Mouse (Mus musculus) hematopoietic stem cell, adult 5-6 weeks (primary cell): ENCODE data around the gene Gnao1. TPM values are rescaled to one million over a fixed set of nuclear protein-coding genes. Genes with fewer than 3 reads are reported as not detected.

Experiments used
- ATAC-seq, 2 experiments: fragments of 125-278 bp in 1 of 2; replicated peaks in 1 of 2; 2 replicates each; pipeline ENCODE4 v1.8.0; 2016 to 2017; ENCODE audit warnings: inconsistent platforms in 2 of 2, mild to moderate bottlenecking in 2 of 2, moderate number of reproducible peaks in 2 of 2, low read depth in 1 of 2, moderate TSS enrichment in 1 of 2; ENCODE audit not compliant: low FRiP score in 2 of 2, poor library complexity in 2 of 2, severe bottlenecking in 2 of 2, insufficient read depth in 1 of 2, low TSS enrichment in 1 of 2
- total RNA-seq: library from RNA; stranded (forward); fragments of 172-1452, 232-1000 nt; gene quantifications from 2 replicates; pipeline ENCODE4 v1.2.3, GENCODE M21; 2017

Gnao1 gene
- total RNA-seq, 1 experiment from 2014 or later, result not detected

GRCm38 (mm10) chr8:93881381-93881780 lies 71.6 kb downstream of the Gnao1 start:
- no peak for ATAC-seq

GRCm38 (mm10) chr8:93883241-93883640 lies 73.5 kb downstream of the Gnao1 start:
- no peak for ATAC-seq

- no peak for ATAC-seq
Observed at GRCm38 (mm10) chr8:93883771-93884170, 74.0 kb downstream of the Gnao1 start.

- ATAC-seq, result no peak
Observed at GRCm38 (mm10) chr8:93884316-93884715, 74.5 kb downstream of the Gnao1 start.

GRCm38 (mm10) chr8:93886181-93886580 lies 76.4 kb downstream of the Gnao1 start:
- no peak for ATAC-seq

- no peak for ATAC-seq
Observed at GRCm38 (mm10) chr8:93888150-93888676, 78.4 kb downstream of the Gnao1 start.

- no peak for ATAC-seq
Observed at GRCm38 (mm10) chr8:93888702-93889480, 79.1 kb downstream of the Gnao1 start.

- no peak for ATAC-seq
Observed at GRCm38 (mm10) chr8:93893556-93893955, 83.8 kb downstream of the Gnao1 start.

GRCm38 (mm10) chr8:93896841-93897551 lies 87.2 kb downstream of the Gnao1 start:
- ATAC-seq, result no peak

- ATAC-seq, result no peak
Observed at GRCm38 (mm10) chr8:93898570-93898969, 88.8 kb downstream of the Gnao1 start.

GRCm38 (mm10) chr8:93902040-93902439 lies 92.3 kb downstream of the Gnao1 start:
- ATAC-seq, result no peak

GRCm38 (mm10) chr8:93906961-93907360 lies 97.2 kb downstream of the Gnao1 start:
- no peak for ATAC-seq

- ATAC-seq, result no peak
Observed at GRCm38 (mm10) chr8:93907987-93908441, 98.2 kb downstream of the Gnao1 start.

GRCm38 (mm10) chr8:93908546-93908945 lies 98.8 kb downstream of the Gnao1 start:
- ATAC-seq, result no peak

- ATAC-seq, result no peak
Observed at GRCm38 (mm10) chr8:93911715-93912555, 102.2 kb downstream of the Gnao1 start.

- no peak for ATAC-seq
Observed at GRCm38 (mm10) chr8:93917859-93918421, 108.2 kb downstream of the Gnao1 start.

- ATAC-seq, result no peak
Observed at GRCm38 (mm10) chr8:93918580-93918979, 108.8 kb downstream of the Gnao1 start.
